Mouse (Mus musculus) MEL (cell line): Measurements from ENCODE around the gene Gm20388.

Experiments used
- CTCF ChIP-seq, 3 experiments: IDR thresholded peaks in 2 of 3; conservative IDR thresholded peaks in 1 of 3; 2 replicates each; pipeline ENCODE4 v1.5.1; 2011 to 2012; ENCODE audit warnings: low read length in 3 of 3, low read depth in 2 of 3, mild to moderate bottlenecking in 2 of 3, improper control_type of control experiment in 1 of 3, inconsistent platforms in 1 of 3, mixed read lengths in 1 of 3, moderate library complexity in 1 of 3; ENCODE audit not compliant: control insufficient read depth in 1 of 3, insufficient read depth in 1 of 3, poor library complexity in 1 of 3, severe bottlenecking in 1 of 3
- EP300 ChIP-seq, 2 experiments: IDR thresholded peaks; 2 replicates each; pipeline ENCODE4 v1.6.1; 2011; ENCODE audit warnings: improper control_type of control experiment in 2 of 2, low read length in 2 of 2, low read depth in 1 of 2, mild to moderate bottlenecking in 1 of 2
- GABPA ChIP-seq: IDR thresholded peaks from 2 replicates; pipeline ENCODE4 v1.6.1; 2012; ENCODE audit warnings: low read depth, mild to moderate bottlenecking, inconsistent platforms, low read length, improper control_type of control experiment, moderate library complexity
- GATA1 ChIP-seq: IDR thresholded peaks from 2 replicates; pipeline ENCODE4 v1.6.1; 2011; ENCODE audit warnings: low read depth, low read length, improper control_type of control experiment
- HCFC1 ChIP-seq: IDR thresholded peaks from 2 replicates; pipeline ENCODE4 v1.6.1; 2012; ENCODE audit warnings: low read depth, mild to moderate bottlenecking, inconsistent platforms, low read length, improper control_type of control experiment, moderate library complexity
- MXI1 ChIP-seq: IDR thresholded peaks from 2 replicates; pipeline ENCODE4 v1.6.1; 2011; ENCODE audit warnings: mild to moderate bottlenecking, low read depth, low read length, improper control_type of control experiment
- NELFE ChIP-seq: IDR thresholded peaks from 2 replicates; pipeline ENCODE4 v1.6.1; 2011; ENCODE audit warnings: low read depth, low read length, improper control_type of control experiment
- POLR2A ChIP-seq, 2 experiments: IDR thresholded peaks; 2 replicates each; pipeline ENCODE4 v1.6.1; 2011 to 2012; ENCODE audit warnings: low read length in 2 of 2, mild to moderate bottlenecking in 2 of 2, control low read depth in 1 of 2, improper control_type of control experiment in 1 of 2, low read depth in 1 of 2, moderate library complexity in 1 of 2; ENCODE audit not compliant: control insufficient read depth in 1 of 2, insufficient read depth in 1 of 2, poor library complexity in 1 of 2
- SIN3A ChIP-seq: IDR thresholded peaks from 2 replicates; pipeline ENCODE4 v1.6.1; 2012; ENCODE audit warnings: low read length, improper control_type of control experiment, inconsistent platforms
- TAL1 ChIP-seq: IDR thresholded peaks from 2 replicates; pipeline ENCODE4 v1.6.1; 2012; ENCODE audit warnings: mild to moderate bottlenecking, inconsistent platforms, low read length, moderate library complexity, mixed read lengths
- USF1 ChIP-seq: IDR thresholded peaks from 2 replicates; pipeline ENCODE4 v1.6.1; 2014; ENCODE audit warnings: low read depth, mild to moderate bottlenecking, inconsistent platforms, low read length, improper control_type of control experiment, moderate library complexity
- ZMIZ1 ChIP-seq: IDR thresholded peaks from 2 replicates; pipeline ENCODE4 v1.6.1; 2012; ENCODE audit warnings: low read depth, mild to moderate bottlenecking, inconsistent platforms, low read length, improper control_type of control experiment, moderate library complexity
- ZNF384 ChIP-seq: IDR thresholded peaks from 2 replicates; pipeline ENCODE4 v1.6.1; 2012; ENCODE audit warnings: low read depth, mild to moderate bottlenecking, inconsistent platforms, low read length, improper control_type of control experiment

GRCm38 (mm10) chr8:120012491-120012890 lies 101.8 kb downstream of the Gm20388 start:
- TF ChIP-seq NELFE (no peak), GABPA (no peak), CTCF (IDR thresholded peaks at IDR 0.05 in 2 of 3, conservative IDR thresholded peaks at IDR 0.05 in 1 of 3; ENCODE audit: control insufficient read depth in 1 of 3, insufficient read depth in 1 of 3, low read depth in 2 of 3, low read length in 3 of 3, poor library complexity in 1 of 3, severe bottlenecking in 1 of 3) (no peak), USF1 (no peak), ZMIZ1 (no peak), POLR2A (IDR thresholded peaks at IDR 0.05; ENCODE audit: control insufficient read depth in 1 of 2, insufficient read depth in 1 of 2, low read depth in 1 of 2, low read length in 2 of 2, poor library complexity in 1 of 2) (no peak), ZNF384 (no peak), TAL1 (no peak), SIN3A (no peak), EP300 (IDR thresholded peaks at IDR 0.05; ENCODE audit: low read depth in 1 of 2, low read length in 2 of 2) (no peak), GATA1 (no peak), HCFC1 (no peak), MXI1 (no peak)
